Mouse (Mus musculus) right cerebral cortex, postnatal 10 days (tissue): ENCODE data around the gene Adcy6.

Experiments used
- DNase-seq, 2 experiments: peaks; one replicate each; pipeline ENCODE4 v3.0.0; 2021; ENCODE audit warnings: low spot score in 2 of 2

The Adcy6 gene

GRCm38 (mm10) chr15:98557186-98557585 is 52.7 kb downstream of the Adcy6 start:
- DNase-seq: no peak

GRCm38 (mm10) chr15:98555881-98556280 is 54.0 kb downstream of the Adcy6 start:
- DNase-seq: no peak

GRCm38 (mm10) chr15:98552758-98553157 is 57.1 kb downstream of the Adcy6 start:
- no peak for DNase-seq

GRCm38 (mm10) chr15:98546843-98547242 is 63.0 kb downstream of the Adcy6 start:
- DNase-seq: no peak

GRCm38 (mm10) chr15:98545151-98545550 is 64.7 kb downstream of the Adcy6 start:
- DNase-seq: no peak

GRCm38 (mm10) chr15:98543341-98543740 is 66.5 kb downstream of the Adcy6 start:
- DNase-seq: no peak

- DNase-seq: no peak
Measured at GRCm38 (mm10) chr15:98541064-98541463, 68.8 kb downstream of the Adcy6 start.
